Mouse (Mus musculus) small intestine, adult 2 months (tissue): ENCODE measurements around the gene Cep63.

Source experiments
- CTCF ChIP-seq: fragments of 200-500 bp; IDR thresholded peaks from 2 replicates; pipeline ENCODE4 v1.5.1; 2012; ENCODE audit warnings: low read depth, mild to moderate bottlenecking, control low read depth, inconsistent platforms, low read length, moderate library complexity, mixed read lengths; ENCODE audit not compliant: insufficient replicate concordance, insufficient read length; ENCODE audit errors: extremely low read depth
- POLR2A ChIP-seq: fragments of 200-500 bp; IDR thresholded peaks from 2 replicates; pipeline ENCODE4 v1.6.1; 2012; ENCODE audit warnings: low read depth, mild to moderate bottlenecking, control low read depth, inconsistent platforms, low read length, moderate library complexity

GRCm38 (mm10) chr9:102577480-102577879 is 48.9 kb downstream of the Cep63 start:
- TF ChIP-seq POLR2A (no peak), CTCF (no peak)
